Mouse (Mus musculus): ENCODE results near the gene Bcl11a. TPM values are rescaled to one million over a fixed set of nuclear protein-coding genes. Genes with fewer than 3 reads are reported as not detected.

The Bcl11a gene
- total and polyA plus RNA-seq, 3 experiments = 0.81 to 5.9 (median 4.3) TPM

DNA sequence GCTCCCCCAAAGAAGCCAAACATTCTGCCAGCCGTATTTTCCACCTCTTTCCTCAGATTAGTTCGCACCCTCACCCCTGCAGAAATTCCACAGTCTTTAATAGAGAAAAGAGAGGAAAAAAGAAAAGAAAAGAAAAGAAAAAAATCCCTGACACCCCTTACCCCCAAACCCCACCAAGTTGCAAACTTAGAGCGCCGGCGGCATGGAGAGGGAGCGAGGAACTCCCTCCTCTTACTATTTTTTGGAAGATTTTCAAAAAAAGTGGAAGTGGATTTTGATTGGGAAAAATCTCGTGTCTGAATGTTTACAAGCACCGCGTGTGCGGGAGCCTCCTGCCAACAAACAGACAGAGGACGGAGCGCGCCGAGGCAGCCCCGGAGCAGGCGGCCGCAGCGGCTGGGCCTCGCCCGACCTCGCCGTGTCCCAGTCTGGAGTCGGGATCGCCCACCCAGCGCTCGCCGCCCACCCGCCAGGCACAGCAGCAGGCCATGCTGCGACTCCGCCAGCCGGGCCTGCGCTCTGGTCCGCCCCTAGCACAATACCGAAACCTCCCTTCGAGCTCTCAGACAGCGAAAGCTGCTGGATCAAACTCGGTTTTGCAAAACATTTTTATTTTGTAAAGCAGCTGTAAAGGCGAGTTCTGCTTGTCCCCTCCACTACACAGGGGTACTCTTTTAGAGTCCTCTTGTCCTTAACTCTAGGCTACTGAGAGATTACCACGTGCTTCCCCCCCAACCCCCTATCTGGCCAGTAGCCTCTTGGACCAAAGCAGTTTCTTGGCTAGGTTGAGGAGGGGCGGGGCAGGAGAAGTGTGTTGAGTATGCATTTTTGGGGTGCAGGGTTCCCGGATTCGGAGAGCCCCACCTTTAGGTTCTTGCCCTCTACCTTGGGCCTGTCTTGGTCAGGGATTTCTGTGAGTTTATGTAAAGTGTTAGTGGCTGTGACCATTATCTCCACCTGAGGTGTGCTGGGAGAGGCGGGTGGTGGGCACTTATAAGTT lies 1.8 kb downstream of the Bcl11a start:
- peak; percentile 73 for DNase-seq

DNA sequence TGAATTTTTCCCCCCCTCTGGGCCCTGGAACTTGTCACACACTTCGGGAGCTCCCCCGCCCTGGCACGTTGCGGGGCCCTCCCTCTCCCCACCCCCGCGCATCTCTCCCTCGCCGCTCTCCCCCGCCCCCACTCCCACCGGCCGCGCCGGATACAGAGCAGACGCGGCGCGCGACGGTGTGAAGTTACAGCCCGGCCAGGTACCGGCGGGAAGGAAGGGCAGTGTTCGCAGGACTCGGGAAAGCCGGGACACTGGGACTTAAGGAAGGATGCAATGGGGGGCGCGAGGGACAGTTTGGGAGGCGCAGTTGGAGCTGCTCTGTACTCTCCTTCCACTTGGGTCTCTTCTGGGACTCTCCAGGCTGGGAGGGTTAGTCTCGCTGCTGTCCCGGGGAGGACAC lies 2.7 kb downstream of the Bcl11a start:
- DNase-seq = peak; percentile 62

DNA sequence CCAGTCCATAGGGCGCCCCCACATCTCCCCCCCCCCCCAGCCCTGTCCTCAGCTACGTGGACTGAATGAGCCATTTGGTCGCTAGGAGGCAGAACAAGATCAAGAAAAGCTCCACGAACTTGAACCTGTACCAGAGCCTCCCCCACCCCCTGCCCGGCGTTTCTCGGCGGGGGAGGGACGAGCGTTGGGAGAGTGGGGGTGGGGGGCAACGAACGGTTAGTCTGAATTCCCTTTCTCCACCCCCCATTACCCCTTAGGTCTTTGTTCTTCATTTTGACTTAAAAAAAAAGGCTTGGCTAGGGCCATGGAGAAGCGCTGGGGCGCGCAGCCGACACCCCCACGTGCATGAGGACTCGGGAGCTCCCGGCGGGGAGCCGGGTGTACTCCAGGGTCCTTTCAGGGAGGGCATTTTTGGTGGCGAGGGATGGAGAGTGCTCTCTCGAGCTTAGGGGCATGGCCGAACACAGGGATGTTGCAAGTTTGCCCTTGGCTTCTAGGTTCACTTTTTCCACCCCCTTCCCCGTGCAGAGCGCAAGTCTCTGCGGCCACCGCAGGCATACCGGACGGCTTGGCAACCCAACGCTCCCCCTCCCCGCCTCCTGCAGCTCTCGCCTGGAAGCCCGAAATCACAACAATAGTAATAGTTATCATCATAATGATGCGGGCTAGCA lies 3.3 kb downstream of the Bcl11a start:
- DNase-seq = peak; percentile 82

DNA sequence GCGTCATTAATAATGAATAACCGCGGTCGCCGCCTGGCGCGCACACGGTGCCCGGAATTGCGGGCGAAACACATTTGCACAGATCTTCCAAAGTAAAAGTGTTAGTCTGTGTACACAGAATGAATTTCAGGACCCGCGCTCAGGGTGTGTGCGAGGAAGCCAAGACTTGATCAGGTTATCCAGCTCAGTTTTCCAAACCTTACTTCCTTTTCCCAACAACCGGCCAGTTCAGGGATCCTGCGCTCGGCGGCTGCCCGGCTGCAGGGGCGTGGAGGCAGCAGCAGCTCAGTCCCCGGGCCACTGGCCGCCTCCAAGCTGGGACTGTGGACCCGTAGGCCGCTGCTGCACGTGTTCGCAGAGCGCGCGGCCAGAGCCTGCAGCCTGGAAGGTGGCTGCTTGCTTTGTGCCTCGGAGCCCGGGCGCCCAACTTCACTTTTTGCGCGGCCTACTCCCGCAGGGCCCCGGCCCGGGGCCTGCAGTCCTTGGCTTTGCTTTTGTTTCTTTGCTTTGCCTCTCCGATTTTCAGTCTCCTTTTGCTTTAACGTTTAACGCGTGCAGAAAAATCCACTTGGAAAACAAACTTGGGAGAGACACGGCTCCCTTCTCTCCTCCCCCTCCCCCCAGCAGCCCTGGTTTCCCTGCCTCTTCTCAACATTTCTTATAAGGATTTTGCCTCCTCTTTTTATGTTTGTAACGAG lies 4.0 kb downstream of the Bcl11a start:
- DNase-seq = peak; percentile 77

DNA sequence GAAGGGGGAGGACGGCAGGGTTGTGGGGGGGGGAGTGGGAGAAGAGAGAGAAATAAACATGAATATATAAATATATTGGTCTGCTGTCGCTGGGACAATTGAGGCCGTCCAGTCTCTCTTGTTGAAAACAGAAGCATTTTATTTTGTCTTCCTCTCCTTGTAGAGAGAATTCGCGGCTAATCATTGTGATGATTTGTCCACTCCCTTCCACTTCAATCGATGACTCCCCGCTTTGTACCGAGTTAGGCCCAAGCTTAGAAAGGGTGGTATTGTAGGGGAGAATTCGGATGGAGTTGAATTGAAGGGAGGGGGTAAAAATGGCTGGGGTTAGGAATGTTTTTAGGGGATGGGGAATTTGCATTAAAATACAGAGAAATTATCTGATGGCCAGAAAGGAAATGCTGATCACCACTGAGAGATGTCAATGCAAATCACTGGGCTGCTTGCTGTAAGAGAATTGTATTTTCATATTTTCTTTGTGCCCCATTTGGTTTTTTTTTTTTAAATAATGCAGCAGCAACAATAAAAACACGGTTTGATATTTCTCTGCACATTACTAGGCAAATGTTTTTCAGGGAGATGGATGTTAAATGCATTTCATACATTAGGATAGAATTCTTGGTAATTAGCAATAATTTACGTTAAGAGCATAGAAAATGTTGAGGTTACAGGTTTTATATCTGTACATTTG lies 4.7 kb downstream of the Bcl11a start:
- no peak for DNase-seq

DNA sequence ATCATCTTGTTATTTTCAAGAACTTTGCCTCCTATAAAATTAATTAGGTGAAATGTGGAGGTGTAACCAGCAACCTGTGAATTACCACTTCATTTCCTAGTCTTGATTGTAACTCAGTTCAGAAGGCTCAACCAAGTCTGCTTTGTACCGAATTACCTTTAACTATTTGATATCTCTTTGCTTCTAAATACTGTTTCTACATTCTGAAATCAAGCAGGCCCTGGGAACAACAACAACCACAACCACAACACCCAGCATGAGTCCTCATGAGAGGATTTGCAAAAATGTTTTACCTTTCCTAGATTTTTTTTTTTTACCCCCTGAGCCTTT lies 5.2 kb downstream of the Bcl11a start:
- DNase-seq = no peak

DNA sequence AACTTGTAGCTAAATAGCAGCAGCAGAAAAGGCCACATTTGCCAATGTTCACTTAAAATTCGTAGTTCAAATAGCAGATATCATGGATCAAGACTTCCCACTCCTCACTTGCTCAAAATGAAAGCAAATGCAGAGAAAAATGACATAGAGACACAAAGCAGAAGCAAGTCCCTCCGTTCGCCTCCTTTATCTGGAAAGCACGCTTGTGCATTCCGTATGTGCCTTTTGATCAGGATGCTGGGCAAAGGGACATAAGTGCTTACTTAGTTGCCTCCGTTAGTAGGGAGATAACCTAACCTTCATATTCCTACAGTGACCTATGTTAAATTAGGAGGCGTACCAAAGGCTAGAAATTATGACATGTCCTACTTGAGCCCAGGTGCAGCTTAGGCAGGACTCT lies 5.6 kb downstream of the Bcl11a start:
- DNase-seq = no peak

DNA sequence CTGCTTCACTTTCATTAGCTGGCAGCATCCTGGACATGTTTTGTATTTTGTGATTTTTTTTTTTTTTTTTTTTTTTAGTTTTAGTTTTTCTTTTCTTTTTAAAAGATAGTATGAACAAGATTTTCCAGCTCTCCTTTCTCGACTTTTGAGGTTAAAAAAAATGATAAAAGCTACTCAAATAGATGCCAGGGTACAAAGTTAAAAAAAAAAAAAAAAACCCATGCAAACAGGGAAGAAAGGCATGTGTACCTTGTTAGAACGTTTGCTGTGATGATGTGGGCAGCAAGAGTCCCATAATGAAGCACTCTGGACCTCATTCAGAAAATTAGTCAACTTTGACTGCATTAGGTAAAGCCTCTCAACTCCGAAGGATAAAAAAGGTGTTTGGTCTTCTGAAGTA lies 6.2 kb downstream of the Bcl11a start:
- DNase-seq = no peak

DNA sequence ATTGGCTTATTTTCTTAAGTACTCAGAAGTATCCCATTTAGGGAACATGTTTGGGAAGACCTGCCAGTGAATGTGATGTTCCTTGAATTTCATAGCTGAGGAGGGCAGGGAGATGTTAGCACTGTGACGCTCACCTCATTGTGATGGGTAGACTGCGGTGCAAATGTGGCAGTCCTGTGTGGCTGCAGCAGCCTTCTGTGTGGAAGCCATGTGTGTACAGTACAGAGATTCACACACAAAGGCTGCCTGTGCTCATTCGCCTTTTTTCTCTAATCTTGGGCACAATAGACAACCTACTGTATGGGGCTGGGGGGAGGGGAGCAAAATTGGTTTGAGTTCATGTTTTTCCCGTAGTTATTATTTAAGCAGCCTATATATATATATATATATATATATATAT lies 6.7 kb downstream of the Bcl11a start:
- no peak for DNase-seq

DNA sequence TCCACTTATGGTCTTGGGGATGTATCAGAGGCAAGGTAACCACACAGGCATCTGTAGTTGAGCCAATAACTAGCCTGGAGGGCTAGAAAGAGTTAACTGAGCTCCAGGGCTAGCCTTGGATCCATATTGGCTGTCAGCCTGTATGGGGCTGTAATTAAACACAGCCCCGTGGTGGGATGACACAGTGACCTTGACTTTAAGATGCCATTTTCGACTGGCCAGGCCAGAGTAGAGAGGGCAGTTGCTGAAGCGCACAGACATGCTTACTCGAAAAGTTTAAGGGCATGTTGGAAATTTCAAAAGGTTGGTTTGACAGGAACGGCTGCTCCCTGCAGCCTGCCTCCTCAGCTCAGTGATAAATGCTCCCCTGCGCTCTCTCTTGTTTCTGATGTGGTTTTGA lies 8.1 kb downstream of the Bcl11a start:
- DNase-seq = peak; percentile 76

DNA sequence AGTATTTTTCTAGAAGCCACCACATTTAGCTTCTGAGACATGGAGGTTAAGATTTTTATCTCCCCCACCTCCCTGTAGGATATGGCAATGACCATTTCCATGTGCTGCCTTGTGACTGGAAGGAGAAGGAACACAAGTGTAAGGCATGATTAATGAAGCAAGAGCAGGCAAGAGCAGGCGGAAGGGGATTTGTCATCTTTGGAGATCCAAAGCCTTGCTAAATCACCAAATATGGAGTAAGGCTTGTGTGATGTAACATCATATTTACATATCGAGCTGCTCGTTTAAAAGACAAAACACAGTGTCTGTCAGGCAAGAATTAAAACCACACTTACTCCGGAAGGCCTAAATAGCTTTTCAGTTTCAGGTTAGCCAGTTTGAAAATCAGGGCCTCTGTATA lies 9.2 kb downstream of the Bcl11a start:
- no peak for DNase-seq

DNA sequence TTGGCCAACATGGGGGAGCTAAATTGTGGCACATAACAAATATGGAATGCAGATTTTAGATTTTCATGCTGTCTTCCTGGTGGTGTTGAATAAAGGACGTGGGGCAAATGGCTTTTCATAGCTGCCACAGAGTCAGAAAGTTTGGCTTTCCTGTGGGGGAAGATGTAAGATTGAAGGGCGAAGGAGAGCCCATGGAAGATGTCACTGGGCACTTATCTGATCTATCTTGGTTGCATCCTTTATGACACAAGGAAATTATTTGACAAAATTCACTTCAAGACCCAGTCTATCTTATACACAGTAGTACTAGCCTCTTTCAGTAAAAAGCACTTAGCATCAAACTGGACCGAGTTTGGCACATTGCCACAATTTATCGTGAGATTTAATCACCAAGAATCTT lies 12.6 kb downstream of the Bcl11a start:
- DNase-seq = no peak

DNA sequence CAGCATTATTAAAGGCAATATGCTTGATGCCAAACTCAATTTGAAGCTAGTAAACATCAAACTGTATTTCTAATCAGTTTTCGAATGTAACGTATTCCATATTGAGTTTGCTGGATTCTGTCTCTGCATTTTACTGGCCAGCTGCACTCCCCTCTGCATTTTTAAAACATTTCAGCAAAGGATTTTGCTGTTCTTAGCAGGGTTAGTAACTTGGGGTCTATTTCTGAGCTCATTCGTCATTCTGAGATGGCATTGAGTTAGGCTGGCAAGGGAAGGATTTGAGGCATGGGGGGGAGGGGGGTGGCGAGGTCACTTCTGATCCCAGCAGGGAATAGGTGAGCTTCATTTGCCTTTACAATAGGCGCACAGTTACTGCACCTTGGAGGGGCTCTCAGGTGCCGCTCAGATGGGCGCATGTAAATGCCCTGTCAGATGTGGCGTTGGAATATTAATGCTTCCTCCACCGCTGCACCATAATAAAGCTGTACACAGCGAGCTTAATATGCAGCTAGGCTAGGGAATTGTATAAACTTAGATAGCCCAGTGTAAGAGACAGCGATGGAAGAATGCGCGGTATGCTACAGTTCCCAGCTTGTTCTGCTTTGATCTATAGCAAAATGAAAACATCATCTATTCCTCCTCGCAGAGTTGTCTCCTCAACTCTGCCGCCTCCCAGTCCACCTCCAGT lies 13.7 kb downstream of the Bcl11a start:
- no peak for DNase-seq

DNA sequence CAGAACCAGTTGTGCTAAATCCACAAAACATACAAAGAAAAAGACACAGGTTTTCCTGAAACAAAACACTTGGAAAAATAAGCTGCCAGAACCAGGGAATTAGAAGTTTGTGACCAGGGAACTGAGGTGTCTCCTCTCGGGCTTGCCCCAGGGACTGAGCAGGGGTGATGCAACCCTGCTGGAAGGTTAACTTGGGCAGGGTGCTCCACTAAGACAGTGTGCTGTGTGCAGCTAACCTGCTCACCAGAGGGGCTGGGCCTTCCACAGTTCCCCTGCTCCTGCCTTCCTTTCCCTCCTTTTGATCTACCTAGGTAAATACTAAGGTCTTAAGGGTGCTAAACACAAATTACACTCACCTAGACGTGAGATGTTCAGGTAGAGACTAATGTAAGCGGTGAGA lies 14.8 kb downstream of the Bcl11a start:
- no peak for DNase-seq

DNA sequence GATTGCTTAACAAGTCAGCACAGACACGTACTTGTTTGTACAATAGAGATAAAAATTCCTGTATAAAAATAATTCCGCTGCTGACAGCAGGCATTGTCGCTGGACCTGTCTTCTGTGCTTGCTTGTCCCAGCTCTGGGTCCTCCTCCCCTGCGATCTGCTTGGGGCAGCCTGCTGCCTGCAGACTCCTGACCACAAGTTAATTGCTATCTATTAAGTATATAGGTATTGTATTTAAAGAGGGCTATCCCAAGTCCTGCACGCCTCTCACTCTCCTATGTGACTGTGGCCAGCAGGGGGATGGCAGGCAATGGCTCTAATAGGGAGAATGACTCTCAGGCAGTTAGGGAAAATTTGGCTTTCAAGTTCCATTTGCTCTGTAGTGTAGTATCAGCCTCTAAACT lies 16.2 kb downstream of the Bcl11a start:
- DNase-seq = no peak

DNA sequence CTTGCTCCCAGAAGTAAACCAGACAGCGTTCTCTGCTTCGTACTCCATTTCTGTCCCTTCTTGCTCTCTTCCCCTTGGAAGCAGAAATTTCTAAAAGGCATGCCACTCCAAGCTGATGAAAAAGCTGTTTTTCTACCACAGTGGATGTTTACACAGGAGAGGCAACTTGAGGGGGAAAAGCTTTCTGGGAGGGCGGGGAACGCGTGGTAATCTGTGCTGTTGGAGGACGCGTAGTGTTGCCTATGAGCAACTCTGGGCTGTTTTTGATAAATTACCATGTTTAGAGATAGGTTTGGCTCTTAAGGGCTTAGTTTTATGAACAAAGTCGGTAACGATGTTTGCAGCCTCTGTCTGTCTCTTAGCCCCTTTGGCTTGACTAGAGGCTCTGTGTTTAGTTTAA lies 17.4 kb downstream of the Bcl11a start:
- DNase-seq = no peak

DNA sequence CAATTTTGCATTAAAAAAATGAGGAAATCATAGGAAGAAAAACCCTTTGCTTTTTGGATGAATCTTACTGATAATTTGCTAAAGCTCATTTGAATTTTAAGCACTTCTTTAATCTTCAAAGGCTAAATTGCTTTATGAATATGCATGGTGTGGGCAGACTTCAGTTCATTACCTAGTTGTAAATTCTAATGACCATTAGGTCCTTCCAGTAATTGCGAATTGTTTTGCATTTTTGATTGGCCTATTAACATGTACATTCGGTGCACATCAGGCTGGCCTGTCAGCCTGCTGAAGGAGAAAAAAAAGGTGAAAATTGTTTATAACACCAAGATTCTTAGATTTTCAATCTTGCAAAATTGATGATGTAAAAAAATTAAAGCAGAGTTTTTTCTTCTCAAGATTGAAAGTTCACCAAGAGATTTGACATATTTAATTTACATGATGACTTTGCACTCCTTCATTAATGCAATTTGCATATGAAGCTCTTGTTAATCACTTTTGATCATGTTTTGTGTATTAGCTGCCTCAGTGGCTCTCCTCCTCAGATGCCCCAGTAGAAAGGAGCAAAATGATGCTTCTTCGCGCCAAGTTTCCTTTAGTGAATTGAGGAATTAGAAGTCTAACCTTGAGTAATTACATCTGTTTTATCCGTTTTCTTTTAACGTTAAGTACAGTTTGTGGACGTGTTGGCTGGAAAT lies 17.9 kb downstream of the Bcl11a start:
- DNase-seq = no peak

DNA sequence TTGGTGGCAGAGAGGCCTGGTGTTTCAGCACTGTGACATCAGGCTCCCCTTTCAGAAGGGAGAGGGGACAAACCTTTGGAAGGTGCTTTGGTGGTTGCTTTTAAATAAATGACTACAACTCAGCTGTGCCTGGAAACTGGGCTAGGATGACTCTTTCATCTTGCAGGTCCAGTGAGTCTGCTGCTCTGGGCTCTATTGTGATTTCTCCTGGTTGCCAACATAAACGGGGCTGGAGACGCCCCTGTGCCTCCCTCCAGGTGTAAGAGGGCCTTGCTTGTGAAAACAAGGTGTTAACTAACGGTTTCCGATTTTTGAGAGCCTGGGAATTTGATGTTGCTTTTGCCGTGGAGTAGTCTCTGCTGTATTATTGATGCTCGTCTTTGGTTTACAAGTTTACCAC lies 18.6 kb downstream of the Bcl11a start:
- DNase-seq = no peak

DNA sequence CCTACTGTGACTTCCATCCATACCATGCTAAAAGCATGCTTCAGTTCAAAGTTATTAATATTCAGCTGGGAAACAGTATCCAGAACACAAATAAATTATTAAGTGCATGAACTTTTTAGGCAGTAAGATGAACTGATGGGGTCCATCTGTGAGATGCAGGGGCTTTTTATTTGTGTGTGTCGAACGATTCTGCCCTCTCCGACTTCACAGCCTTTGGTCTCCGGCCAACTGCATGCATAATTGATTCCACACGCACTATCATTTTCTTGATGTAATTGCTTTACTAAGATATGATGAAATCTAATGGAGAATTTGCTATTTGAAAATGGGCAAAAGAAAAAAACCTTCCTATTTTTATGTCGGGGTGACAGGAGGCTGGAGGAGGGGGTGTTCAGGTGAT lies 19.2 kb downstream of the Bcl11a start:
- no peak for DNase-seq

DNA sequence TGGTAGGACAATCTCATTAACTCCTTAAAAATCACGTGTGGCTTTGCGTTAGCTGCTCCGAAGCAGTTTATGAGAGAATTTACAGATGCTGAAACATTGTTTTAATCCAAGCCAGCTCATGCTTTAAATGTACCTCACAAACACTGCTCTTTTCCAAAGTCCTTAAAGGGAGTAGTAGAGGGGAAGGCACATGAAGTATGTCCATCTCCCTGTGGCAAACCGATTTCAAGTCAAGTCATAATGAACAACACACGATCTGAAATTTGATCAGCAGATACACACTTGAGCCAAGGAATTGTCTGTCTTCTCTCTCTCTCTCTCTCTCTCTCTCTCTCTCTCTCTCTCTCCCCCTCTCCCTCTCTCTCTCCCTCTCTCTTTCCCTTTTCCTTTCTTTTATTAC lies 20.2 kb downstream of the Bcl11a start:
- DNase-seq = no peak

DNA sequence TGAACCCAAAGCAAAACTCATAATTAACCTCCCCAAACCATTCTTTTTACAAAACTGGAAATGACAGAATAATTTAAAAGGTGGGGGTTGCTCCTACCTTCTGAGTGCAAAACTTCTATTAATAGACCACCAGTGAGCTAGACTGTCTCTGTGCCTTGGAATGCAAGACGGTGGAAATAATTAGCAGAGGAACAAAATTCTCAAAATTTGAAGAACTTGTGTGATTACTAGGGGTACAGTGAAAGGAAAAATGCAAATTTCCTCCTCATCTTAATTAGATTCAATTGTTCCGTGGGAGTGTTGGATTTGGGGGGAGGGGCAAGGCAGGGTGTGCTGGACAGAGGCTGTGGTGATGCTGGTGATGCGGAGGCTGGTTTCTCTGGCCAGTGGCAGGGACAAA lies 20.8 kb downstream of the Bcl11a start:
- DNase-seq = no peak

Data from adrenal gland, adult 2 months (tissue).